Mouse (Mus musculus): ENCODE measurements at regions not wholly inside any gene's neighbourhood (a gene's known extent, or its start where the extent isn't known, plus 50 kb on each side); places are given as distances from the start of the nearest gene placed in this dataset.

DNA sequence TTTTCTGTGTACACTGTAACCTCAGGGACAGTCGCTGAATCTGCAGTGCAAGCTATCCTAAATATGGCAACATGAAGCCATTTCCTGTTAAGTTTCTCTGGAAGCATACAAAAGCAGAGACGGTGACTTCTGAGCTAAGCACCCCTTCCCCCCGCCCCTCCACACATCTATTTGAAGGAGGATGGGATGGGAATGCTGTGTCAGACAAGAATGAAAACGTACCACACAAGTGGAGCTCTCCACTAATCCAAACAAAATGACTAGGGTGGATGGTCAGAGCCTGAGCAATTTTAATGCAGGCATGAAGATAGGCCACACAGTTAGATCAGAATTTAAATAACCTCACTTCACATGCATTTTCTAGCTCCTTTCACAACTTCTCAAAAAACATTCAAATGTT is 936.6 kb downstream of the Gsdmc2 start:
- no peak for TF ChIP-seq CTCF (IDR thresholded peaks at IDR 0.05; ENCODE audit: extremely low read depth, insufficient read length, insufficient replicate concordance, low read depth, low read length)
- TF ChIP-seq POLR2A (IDR thresholded peaks at IDR 0.05; ENCODE audit: low read depth, low read length): no peak

Data from small intestine, adult 2 months (tissue).